Mouse (Mus musculus): Measurements from ENCODE around the gene Gm10318.
A peak's percentile ranks its signal among the peaks of the same experiment; 100 is the strongest.

The Gm10318 gene

DNA sequence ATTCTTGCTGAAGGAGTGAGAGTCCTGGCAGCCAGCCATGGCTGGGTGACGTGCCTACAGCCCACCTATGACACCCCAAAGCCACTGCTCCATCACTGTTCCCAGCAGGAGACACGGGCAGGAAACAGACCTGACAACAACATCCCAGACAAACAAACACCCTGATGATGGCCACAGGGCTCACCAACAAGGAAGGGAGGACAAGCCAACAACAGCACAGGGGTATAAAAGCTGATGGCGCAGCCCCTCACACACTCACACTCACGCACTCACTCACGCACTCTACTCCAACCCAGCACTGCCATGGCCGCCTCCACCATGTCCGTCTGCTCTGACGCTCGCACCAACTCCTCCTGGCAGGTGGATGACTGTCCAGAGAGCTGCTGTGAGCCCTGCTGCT, at the start of gene Gm10318:
Gm10318 (plus strand) TSS at position 301 of the 400 bp plus-strand sequence.
- no peak for DNase-seq (ENCODE audit: low spot score in 2 of 2)

DNA sequence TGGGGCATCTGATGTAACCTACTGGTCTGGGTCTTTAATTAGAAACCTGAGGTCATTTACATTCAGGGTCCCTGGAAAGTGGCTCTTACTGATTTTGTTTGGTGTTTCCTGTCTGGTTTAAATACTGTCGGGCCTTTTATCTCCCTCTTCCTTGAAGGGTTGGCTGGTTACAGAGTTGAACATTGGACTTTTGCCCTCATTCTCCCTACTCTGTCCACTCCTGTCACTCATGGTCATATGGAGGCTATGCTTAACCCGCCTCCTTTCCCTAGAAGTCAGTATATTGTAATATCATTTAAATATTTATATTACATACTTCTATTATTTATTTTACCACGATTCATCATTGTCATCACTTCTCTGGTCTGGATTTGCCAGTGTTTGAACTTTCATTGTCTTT, 48.6 kb upstream of the Gm10318 start:
- DNase-seq (ENCODE audit: low spot score in 2 of 2) = no peak

DNA sequence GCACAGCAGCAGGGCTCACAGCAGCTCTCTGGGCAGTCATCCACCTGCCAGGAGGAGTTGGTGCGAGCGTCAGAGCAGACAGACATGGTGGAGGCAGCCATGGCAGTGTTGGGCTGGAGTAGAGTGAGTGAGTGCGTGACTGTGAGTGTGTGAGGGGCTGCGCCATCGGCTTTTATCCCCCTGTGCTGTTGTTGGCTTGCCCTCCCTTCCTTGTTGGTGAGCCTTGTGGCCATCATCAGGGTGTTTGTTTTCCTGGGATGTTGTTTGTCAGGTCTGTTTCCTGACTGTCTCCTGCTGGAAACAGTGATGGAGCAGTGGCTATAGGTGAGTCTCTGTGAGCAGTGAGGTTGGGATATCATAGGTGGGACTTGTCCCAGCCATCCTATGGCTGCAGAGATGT, 40.9 kb upstream of the Gm10318 start, which contains the start of gene Gm9507:
Gm9507 (minus strand) TSS at position 101 of the 400 bp plus-strand sequence.
- DNase-seq (ENCODE audit: low spot score in 2 of 2) = no peak

DNA sequence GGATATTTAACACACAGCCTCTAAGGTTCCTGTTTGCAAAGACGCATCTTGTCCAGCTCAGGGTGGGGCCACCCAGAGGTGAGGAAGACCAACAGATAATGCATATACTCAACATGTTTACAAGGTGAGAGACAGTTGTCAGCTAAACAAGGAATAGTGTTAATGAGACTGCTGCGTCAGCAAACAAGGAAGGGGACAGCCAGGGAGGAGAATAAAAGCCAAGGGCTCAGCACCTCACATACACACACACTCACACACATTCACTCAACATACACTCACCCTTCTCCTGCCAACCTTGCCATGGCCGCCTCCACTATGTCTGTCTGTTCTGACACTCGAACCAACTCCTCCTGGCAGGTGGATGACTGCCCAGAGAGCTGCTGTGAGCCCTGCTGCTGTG, 38.3 kb upstream of the Gm10318 start, which contains the start of gene Gm2696:
Gm2696 (plus strand) TSS at position 301 of the 400 bp plus-strand sequence.
- no peak for DNase-seq (ENCODE audit: low spot score in 2 of 2)

DNA sequence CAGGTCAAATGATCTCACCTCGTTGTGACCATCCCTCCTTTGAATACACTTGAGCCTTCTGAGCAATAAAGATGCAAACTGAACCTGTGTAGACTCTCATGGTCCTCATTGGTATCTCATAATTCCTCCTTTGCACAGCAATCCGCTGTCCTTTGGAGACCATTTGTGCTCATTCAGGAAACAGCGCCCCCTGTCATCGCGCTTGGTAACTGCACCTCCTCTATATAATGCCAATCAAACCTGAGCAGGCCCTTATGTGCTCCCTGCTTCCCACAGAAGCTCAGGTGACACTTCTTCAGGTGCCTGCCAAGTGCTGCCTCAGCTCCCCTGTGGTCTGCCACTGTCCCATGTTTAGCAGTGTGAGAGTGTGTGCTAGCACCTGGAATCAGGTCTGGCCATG, 37.1 kb upstream of the Gm10318 start:
- no peak for DNase-seq (ENCODE audit: low spot score in 2 of 2)

DNA sequence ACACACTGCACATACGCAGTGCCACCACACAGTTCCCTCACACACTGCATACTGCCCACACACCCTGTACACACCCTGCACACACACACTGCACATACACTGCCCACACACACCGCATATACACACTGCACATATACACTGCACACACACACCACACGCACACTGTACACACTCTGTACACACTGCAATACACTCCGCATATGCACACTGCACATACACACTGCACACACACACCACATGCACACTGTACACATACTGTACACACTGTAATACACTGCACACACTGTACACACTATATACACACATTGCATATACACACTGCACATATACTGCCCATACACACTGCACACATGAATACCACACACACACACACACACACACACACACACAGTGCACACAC, 34.1 kb upstream of the Gm10318 start:
- no peak for DNase-seq (ENCODE audit: low spot score in 2 of 2)

DNA sequence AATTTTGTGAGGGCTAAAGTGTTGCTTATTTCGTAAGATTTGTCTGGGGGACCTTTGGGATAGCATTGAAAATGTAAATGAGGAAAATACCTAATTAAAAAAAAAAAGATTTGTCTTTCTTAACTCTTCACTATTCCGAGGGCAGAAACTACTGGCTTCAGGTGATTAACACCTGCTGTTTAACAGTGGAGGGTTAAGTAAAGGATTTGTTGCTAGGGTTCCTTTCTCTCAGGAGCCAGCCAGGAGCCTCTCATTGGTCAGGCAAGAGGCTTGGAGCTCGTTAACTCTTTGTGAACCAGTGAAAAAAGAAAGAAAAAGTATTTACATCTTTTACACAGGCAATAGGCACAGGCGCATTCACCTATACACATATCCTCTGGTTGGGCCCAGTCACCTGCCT, 33.5 kb upstream of the Gm10318 start:
- DNase-seq (ENCODE audit: low spot score in 2 of 2) = no peak

DNA sequence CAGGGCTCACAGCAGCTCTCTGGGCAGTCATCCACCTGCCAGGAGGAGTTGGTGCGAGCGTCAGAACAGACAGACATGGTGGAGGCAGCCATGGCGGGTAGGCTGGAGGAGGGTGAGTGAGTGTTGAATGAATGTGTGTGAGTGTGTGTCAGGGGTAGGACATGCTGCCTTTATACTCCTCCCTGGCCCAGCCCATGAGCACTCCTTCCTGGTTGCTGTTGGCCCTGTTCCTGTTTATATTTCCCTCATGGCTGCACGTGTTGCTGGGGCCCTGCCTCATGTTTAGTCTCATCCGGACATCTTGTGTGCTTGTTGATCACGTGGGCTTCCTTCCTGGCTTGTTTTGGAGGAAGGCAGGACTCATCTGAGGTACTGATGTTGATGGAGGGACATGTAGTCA, 25.7 kb upstream of the Gm10318 start, which contains the start of gene Krtap10-4:
Krtap10-4 (minus strand) TSS at position 145 of the 400 bp plus-strand sequence.
- DNase-seq (ENCODE audit: low spot score in 2 of 2) = no peak

DNA sequence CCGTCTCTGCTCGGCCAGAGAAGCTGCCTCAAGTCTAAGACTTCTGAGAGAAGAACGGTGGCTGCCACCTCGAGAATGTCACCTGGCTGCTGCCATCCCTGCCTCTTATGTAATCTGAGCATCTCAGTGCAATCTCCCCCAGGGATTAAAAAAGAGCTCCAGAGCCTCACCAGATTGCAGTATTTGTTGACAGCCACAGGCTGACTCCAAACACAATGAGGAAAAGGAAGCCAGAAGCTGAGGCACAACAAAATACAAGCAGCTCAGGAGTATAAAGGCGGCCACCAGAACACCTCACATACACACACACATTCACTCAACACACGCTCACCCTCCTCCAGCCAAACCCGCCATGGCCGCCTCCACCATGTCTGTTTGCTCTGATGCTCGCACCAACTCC, 17.0 kb upstream of the Gm10318 start, which contains the start of gene Krtap10-10:
Krtap10-10 (plus strand) TSS at position 301 of the 400 bp plus-strand sequence.
- DNase-seq (ENCODE audit: low spot score in 2 of 2) = no peak

DNA sequence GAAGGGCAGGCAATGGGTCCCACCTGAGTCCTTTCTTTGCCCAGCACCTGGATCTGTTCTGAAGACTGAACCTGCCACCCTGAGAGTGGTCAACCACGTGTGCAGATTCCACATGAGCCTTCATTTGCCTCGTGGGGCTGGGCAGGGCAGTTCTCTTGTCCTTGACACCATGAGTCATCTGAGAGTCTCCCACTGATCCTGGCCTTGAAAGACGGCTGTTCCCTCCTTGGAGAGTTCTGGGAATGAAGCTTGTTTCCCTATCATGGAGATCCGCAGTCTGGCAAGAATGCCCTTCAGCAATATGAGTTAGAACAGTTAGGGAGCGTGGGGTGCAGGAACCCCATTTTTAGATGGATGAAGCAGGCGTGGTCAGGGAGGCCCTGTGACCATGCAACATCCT, 13.7 kb upstream of the Gm10318 start:
- no peak for DNase-seq (ENCODE audit: low spot score in 2 of 2)

DNA sequence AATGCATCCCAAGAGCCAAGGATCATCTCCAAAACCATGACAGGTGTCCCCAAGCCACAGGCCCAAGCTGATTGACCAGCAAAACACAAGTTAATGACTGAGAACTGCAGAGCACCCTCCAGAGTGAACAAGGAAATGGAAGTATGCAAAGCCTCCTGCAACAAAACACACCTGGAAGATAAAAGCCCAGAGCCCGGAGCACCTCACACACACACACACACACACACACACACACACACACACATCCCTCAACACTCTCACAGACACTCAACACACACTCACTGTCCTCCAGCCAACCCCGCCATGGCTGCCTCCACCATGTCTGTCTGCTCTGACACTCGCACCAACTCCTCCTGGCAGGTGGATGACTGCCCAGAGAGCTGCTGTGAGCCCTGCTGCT, 6.2 kb upstream of the Gm10318 start, which contains the start of gene Gm36176:
Gm36176 (plus strand) TSS at position 301 of the 400 bp plus-strand sequence.
- no peak for DNase-seq (ENCODE audit: low spot score in 2 of 2)

DNA sequence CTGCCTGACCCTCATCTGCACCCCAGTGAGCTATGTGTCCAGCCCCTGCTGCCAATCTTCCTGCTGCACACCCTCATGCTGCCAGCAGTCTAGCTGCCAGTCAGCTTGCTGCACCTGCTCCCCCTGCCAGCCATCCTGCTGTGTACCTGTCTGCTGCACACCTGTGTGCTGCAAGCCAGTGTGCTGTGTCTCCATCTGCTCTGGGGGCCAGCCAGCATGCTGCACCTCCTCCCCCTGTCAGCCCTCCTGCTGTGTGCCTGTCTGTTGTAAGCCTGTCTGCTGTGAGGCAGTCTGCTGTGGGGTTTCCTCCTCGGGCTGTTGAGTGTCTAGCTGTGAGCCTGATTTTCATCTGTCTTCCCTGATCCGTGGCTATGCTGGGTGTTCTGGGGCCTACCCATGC, 5.7 kb upstream of the Gm10318 start:
- DNase-seq (ENCODE audit: low spot score in 2 of 2) = no peak

DNA sequence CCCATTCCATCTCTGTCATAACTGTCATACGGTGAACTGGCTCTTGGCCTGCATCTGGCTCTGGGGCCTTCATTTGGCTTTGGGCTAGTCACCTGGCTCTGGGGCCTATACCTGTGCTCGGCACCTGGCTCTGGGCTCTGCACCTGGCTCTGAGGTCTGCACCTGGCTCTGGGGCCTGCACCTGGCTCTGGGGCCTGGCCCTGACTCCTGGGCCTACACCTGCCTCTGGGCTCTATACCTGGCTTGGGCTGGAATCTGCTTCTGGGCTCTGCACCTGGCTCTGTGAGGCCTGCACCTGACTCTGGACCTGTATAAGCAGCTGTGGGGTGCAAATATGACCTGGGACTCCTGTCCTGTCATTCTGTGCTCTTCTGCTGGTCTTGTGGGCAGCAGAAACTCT, 5.1 kb upstream of the Gm10318 start:
- no peak for DNase-seq (ENCODE audit: low spot score in 2 of 2)

DNA sequence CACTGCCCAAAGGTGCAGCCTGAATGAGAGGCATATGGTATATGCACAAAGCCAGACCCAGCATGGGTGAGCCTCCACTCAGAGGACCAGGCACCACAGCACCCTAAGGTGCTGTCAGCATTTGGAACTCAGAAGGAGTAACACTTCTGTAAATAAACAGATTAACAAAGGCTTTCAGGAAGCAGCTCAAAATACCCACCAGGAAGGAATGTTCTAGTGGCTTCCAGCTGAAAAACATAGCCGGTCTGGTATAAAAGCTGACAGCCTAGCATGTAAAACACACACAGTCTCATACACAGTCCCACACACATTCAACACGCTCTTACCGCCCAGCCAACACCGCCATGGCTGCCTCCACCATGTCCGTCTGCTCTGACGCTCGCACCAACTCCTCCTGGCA, 9.0 kb downstream of the Gm10318 start, which contains the start of gene Gm3285:
Gm3285 (plus strand) TSS at position 301 of the 400 bp plus-strand sequence.
- DNase-seq (ENCODE audit: low spot score in 2 of 2) = no peak

DNA sequence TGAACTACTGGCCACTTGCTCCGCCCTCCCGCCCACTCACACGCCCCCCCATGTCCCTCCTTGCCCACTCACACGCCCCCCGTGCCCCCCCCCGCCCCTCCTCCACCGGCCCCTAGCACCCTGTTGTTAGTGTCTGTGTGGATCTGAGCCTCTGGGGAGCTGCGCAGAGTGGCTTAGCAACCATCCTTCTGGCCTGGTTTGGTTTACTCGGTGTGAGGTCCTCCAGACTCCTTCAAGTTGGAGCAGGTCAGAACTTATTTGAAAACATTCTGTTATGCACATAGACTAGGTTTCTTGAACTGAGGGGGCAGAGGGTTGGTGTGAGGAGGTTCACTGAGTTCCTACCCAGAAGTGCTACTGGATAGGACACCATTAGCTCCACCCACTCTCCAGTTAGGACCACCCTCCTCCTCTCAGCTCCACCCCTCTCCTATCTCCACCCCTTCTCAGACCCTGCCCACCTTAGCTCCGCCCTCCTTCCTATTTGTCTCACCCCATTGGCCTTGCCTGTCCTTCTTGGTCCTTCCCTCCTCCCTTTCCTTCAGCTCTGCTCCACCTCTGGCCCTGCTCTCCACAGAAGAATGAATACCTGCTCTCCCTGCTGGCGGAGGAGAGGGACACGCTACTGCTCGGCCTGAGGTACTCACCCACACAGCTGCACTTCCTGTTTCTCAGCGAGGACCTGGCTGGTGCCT, 11.6 kb downstream of the Gm10318 start:
- DNase-seq (ENCODE audit: low spot score in 2 of 2) = no peak

DNA sequence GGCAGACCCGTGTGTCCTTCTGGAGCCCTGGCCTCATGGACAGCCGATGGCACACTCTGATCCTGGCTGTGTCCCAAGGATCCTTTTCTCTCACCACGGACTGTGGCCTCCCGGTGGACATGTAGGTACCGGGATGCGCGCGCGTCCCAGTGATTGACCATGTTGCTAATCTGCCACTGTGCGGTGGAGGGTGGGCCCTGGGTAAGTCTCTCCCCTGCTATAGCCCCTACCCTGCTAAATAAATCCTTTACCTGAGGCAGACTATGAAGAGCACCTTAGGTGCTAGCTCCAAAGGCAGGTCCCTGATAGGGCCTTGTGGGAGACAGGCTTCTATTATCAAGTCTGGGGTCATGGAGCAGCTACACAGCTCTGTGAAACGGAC, 12.1 kb downstream of the Gm10318 start:
- DNase-seq (ENCODE audit: low spot score in 2 of 2) = no peak

DNA sequence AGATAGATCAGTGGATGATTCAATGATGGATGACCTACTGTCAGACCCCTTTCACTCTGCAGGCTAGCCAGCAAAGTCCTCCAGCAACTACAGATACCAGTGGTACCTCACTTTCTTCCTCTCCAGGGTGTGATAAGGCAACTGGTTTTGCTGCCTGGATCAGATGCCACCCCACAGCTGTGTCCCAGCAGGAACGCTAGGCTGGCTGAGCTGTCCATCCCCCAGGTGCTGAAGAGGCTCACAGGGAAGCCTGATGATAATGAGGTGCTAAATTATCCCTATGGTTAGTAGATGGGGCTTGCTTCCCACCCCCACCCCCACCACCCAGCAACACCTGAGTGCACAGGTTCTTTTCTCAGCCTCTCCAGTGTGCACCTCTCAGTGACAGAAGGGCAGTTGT, 14.9 kb downstream of the Gm10318 start:
- no peak for DNase-seq (ENCODE audit: low spot score in 2 of 2)

DNA sequence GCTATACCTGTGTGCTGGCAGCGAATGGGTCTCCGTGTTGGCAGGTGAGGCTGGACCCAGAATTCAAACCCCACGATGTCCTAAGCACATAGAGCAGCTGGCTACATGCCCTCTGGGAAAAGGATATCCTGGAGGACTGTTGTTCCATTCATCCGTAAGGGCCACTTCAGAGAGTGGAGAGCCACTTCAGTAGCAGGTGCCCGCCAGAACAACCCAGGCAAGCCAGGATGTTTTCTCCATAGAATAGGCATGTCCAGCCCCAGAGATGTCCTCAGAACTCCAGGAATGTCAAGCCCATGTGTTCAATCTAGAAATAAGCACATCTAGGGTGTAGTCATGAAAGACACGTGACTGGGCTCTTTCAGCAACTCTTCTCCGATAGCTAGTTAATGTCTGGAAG, 17.0 kb downstream of the Gm10318 start:
- no peak for DNase-seq (ENCODE audit: low spot score in 2 of 2)

DNA sequence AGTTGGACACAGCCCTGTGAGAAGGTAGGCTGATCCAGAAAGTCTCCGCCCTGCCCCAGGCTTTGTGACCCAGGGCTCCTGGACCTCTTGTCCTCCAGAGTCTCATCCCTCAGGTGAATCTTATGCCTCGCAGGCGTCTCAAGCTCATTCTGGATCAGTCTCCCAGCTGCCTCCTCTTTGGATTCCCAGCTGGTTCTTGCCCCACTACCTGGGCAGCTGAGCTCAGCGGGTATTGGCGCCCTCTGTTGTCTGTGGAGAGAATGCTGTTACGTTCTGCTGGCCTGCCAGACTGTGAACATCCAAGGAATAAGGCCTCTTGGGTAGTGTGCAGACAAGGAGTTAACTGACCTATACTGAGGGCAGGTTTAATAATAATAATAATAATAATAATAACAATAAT, 26.3 kb downstream of the Gm10318 start:
- DNase-seq (ENCODE audit: low spot score in 2 of 2) = peak in 1 of 2 experiments; percentile 39

DNA sequence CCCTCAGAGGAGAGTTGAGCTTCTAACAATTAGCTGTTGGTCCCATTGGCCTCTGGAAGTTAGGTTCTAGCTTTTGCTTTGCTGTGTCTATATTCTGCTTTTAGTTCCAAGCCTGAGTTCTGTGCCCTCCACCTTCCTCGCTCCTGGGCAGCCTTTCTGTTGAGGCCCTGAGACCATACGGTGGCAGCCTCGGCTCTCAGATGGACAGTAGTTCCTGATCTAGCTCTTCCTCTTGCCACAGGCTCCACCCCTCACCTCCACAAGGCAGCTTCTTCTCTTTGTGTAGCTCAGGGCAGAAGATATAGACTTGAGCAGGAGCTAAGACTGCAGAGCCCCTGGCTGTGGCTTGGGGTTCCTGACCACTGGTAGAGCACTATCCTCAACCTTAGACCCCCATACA, 27.6 kb downstream of the Gm10318 start:
- no peak for DNase-seq (ENCODE audit: low spot score in 2 of 2)

DNA sequence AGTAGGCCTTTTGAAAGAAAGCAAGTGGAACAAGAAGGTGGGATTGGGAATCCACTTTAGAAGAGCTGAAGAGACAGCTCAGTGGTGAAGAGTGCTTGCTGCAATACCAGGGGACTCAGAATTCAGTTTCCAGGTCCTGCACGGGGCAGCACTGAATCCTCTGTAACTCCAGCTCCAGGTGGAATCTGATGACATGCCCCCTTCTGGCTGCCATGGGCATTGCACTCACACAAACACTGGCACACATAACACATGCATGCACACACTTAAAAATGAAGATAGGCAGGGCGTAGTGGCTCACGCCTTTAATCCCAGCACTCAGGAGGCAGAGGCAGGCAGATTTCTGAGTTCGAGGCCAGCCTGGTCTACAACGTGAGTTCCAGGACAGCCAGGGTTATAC, 29.9 kb downstream of the Gm10318 start:
- no peak for DNase-seq (ENCODE audit: low spot score in 2 of 2)

DNA sequence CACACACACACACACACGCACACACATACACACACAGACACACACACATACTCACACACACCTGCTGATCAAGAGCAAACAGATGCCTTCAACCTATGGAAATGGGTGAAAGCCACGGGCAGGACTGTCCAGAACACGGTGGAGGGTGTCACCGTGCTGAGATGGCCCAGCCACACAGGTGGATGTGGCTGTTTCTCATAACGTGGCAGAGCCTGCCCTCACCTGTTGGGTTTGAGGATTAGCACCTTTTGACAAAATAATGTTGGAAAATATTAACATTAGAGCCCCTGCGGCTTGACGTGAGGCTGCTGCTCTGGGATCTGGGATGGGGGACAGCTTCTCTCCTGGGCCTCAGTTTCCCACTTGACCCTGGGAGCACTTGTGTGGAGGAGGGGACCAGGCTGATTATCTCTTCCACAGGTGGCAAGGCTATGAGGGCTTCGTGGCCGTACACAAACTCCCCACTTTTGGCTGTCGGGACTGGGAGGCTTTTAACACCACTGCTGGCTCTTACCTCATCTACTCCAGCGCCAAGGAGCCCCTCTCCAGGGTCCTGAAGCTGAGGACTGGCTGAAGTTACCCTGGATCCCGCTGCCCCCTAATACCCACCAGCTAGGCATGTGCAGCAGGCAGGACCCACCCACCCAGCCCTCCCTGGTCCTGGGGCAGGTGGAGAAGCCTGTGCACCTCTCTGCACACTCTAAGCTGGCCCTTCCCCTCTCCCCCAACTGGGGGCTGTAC, 33.5 kb downstream of the Gm10318 start:
- no peak for DNase-seq (ENCODE audit: low spot score in 2 of 2)

DNA sequence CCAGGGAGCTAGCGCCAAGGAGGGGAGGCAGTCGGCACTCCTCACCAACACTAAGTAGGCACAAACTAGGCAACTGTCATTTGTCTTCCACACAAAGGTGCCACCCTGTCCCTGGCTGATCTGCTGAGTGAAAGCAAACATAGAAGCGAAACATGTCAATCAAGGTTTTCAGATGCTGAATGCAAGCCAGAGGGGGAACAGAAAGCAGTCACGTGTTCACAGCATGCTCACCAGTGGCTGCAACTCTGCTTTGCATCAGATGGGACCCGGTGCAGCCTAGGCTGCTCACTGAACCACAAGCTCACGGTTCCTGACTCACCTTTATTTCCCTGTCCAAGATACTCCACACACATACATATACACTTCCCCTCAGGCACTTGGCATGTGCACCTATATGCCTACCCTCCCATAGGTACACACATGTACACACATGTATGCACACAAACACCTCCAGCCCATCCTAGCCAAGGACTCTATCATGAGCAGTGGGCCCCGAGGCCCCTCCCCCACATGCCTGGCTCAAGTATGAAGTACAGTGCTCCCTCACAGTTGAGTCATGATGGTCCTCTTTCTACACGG, 38.4 kb downstream of the Gm10318 start:
- DNase-seq (ENCODE audit: low spot score in 2 of 2) = no peak
